Mouse (Mus musculus): ENCODE results near the gene Tanc1. TPM values are rescaled to one million over a fixed set of nuclear protein-coding genes. Genes with fewer than 3 reads are reported as not detected.

The Tanc1 gene
- total RNA-seq, 2 experiments from 2014 or later, result 118 to 124 TPM

- H3K4me3 ChIP-seq, result no peak overlapping the region
- H3K27ac ChIP-seq, result no peak overlapping the region
- DNase-seq (ENCODE audit: low spot score in 2 of 2), result no peak
- no peak for TF ChIP-seq CTCF (conservative IDR thresholded peaks at IDR 0.05)
These were observed 203.2 kb downstream of the Tanc1 start for GRCm38 (mm10) chr2:59814997-59815396.

- no peak overlapping the region for H3K4me3 ChIP-seq
- H3K27ac ChIP-seq, result no peak overlapping the region
- DNase-seq (ENCODE audit: low spot score in 2 of 2), result no peak
- TF ChIP-seq CTCF (conservative IDR thresholded peaks at IDR 0.05), result no peak
These were observed 206.8 kb downstream of the Tanc1 start for GRCm38 (mm10) chr2:59818663-59819062.

DNA sequence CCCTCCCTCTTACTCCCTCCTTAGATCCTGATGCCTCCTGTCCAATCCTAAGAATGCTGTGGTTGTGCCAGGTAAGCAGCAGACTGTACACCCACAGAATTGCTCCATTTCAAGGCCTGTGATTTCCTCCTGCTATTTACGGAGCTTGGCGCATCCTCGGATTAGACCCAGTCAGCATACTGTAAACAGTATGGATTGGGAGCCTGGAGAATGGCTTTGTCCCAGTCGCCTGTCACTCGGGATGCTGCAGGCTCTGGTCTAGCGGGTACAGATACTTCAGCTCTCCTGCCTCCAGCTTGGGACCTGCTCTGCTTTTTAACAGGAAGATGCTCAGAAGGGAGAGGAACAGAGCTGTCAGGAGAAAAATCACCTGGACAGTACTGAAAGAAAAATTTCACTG lies 207.6 kb downstream of the Tanc1 start:
- no peak overlapping the region for H3K27ac ChIP-seq
- TF ChIP-seq CTCF (conservative IDR thresholded peaks at IDR 0.05), result no peak
- H3K4me3 ChIP-seq, result no peak overlapping the region
- DNase-seq (ENCODE audit: low spot score in 2 of 2), result no peak

DNA sequence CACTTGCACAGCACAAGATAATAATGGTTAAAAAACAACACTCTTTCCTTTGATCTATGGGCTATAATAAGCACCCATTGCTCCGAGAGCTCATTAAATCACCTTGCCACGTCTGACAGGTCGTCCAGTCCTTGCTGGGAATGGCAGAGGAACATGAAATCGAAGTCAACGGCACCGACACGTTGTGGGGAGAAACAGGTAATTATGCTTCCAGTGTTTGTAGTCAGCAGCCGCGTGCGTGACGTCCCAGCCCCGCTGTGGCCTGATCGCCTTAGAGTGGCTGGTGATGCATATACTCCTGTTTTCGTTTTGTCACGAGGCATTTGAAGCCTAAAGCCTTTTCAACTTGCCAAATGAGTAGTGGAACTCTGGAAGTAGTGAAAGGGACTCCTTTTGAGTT lies 208.2 kb downstream of the Tanc1 start:
- no peak for TF ChIP-seq CTCF (conservative IDR thresholded peaks at IDR 0.05)
- H3K4me3 ChIP-seq, result no peak overlapping the region
- no peak for DNase-seq (ENCODE audit: low spot score in 2 of 2)
- no peak overlapping the region for H3K27ac ChIP-seq

GRCm38 (mm10) chr2:59821044-59821443 lies 209.2 kb downstream of the Tanc1 start:
- H3K4me3 ChIP-seq, result no peak overlapping the region
- DNase-seq (ENCODE audit: low spot score in 2 of 2), result no peak
- no peak overlapping the region for H3K27ac ChIP-seq
- TF ChIP-seq CTCF (conservative IDR thresholded peaks at IDR 0.05), result no peak

DNA sequence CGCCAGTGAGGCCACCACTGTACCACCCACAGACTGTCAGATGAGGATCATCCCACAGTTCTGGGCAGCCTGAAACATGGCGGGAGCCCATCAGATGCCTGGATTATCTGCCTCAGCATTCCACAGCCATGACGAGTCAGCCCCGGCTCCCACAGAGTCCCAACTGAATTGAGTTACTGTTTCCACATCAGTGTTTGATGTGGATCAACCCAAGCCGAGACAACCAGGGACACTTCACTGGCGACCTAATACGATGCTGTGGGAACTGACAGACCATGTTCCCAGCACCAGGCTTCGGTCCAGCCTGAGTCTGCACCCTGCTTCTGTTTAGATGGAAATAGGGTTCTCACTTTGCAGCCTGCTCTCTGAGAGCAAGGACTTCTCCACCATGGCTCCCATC lies 212.4 kb downstream of the Tanc1 start:
- DNase-seq (ENCODE audit: low spot score in 2 of 2), result no peak
- H3K27ac ChIP-seq, result peak overlapping the region; percentile 82
- no peak for TF ChIP-seq CTCF (conservative IDR thresholded peaks at IDR 0.05)
- H3K4me3 ChIP-seq, result no peak overlapping the region

DNA sequence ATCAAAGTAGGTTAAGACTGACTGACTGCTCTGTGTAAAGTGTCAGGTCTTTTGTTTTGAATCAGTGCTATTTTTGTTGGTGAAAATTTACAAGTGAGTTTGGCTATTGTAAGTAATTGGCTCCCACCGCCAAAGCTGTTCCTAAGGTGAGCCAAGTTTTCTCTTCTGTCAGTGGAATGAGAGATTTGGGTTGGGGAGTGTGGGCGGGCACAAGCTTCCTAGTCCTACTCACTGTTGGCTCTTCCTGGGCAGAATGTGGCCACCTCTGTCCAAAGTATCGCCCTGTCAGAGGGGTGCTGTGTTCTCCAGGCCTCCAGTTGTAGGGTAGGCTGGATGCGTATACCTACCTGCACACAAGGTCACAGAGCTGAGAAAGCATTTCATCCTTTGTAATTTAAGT lies 213.5 kb downstream of the Tanc1 start:
- no peak for DNase-seq (ENCODE audit: low spot score in 2 of 2)
- H3K27ac ChIP-seq, result peak overlapping the region; percentile 82; the same call in 1 of the 2 replicates
- TF ChIP-seq CTCF (conservative IDR thresholded peaks at IDR 0.05), result no peak
- H3K4me3 ChIP-seq, result no peak overlapping the region

- peak in 1 of 2 experiments; percentile 55 for DNase-seq (ENCODE audit: low spot score in 2 of 2)
- Histone ChIP-seq H3K4me3 (no peak overlapping the region), H3K27ac (peak overlapping the region; percentile 83)
- TF ChIP-seq CTCF (conservative IDR thresholded peaks at IDR 0.05), result no peak
These were observed 216.3 kb downstream of the Tanc1 start for GRCm38 (mm10) chr2:59828103-59828655.

DNA sequence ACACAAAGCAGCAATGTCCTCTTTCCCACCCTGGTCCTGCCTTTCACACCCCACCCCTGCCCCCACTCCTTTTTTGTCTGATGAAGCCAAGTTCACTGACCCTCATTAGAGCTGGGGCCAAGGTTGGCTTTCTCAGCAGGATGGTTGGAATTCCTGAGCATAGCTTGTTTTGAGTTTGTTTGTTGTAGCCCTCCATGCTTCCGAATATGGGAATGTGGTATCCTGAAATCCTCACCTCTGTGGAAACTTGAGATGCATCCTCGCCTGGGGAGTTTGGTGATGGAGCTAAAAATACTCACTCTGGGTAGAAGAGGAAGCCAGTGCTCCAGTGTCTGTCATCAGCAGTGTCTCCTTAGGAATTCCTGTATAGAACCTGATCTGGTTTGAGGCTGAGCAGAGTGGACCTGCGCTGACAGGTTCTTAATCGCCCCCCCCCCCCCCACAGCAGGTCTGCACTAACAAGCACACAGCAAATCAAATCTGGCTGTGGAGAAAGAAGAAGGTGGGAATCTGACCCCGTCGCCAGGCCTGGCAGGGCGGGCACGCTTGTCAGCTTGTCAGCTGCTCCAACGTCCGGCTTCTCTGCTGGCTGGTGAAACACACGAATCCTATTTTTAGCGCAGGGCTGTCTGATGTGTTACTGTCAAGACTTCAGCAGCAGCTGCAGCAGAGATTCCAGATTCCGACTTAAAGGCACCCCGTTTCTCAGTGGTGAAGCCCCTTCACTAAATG lies 217.1 kb downstream of the Tanc1 start:
- Histone ChIP-seq H3K4me3 (no peak overlapping the region), H3K27ac (peak overlapping the region; percentile 83)
- no peak for TF ChIP-seq CTCF (conservative IDR thresholded peaks at IDR 0.05)
- no peak for DNase-seq (ENCODE audit: low spot score in 2 of 2)

DNA sequence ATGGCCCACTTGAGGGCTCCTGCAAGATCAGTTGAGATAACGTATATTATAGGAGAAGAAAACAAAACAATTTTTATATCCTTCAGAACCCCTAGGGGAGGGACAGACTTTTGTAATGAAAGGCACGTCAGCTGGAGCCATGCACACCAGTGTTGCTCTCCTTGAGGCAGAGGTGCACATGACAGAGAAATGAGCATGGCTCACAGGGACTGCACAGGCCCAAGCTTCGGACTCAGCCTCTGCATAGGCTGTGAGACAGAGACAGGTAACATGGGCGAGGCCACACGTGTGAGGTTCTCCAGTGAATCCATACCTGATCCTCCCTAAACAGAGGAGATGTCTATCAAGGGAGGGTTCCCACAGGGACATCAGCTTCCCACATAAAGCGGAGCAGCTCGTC lies 217.9 kb downstream of the Tanc1 start:
- no peak for TF ChIP-seq CTCF (conservative IDR thresholded peaks at IDR 0.05)
- DNase-seq (ENCODE audit: low spot score in 2 of 2), result no peak
- Histone ChIP-seq H3K4me3 (no peak overlapping the region), H3K27ac (peak overlapping the region; percentile 83)

- H3K27ac ChIP-seq, result peak overlapping the region; percentile 83
- DNase-seq (ENCODE audit: low spot score in 2 of 2), result no peak
- peak; percentile 44 for TF ChIP-seq CTCF (conservative IDR thresholded peaks at IDR 0.05)
- no peak overlapping the region for H3K4me3 ChIP-seq
These were observed 218.3 kb downstream of the Tanc1 start for GRCm38 (mm10) chr2:59830151-59830550.

GRCm38 (mm10) chr2:59830940-59831339 lies 219.1 kb downstream of the Tanc1 start:
- Histone ChIP-seq H3K27ac (peak overlapping the region; percentile 83; the same call in 1 of the 2 replicates), H3K4me3 (no peak overlapping the region)
- no peak for DNase-seq (ENCODE audit: low spot score in 2 of 2)
- no peak for TF ChIP-seq CTCF (conservative IDR thresholded peaks at IDR 0.05)

DNA sequence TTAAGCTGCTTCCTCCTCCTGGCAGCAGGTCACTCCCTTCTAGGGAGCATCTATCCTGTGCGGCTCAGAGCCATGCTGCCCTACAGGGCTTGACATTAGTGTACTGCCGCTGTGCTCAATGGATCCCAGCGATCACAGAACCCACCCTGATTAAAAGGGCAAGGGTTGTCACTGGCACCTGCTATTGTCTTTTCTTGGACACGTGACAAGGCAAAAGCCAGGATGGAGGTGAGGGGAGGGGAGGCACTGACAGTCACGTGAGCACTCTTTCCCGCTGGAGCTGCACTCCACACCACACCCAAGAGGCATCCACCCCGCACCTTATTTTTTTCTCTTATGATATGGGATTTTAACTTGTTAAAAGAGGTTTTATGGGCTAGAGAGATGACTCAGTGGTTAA lies 220.0 kb downstream of the Tanc1 start:
- no peak overlapping the region for H3K4me3 ChIP-seq
- DNase-seq (ENCODE audit: low spot score in 2 of 2), result no peak
- H3K27ac ChIP-seq, result no peak overlapping the region
- TF ChIP-seq CTCF (conservative IDR thresholded peaks at IDR 0.05), result no peak

- Histone ChIP-seq H3K4me3 (no peak overlapping the region), H3K27ac (peak overlapping the region; percentile 61; the same call in 1 of the 2 replicates)
- TF ChIP-seq CTCF (conservative IDR thresholded peaks at IDR 0.05), result no peak
- DNase-seq (ENCODE audit: low spot score in 2 of 2), result no peak
These were observed 227.0 kb downstream of the Tanc1 start for GRCm38 (mm10) chr2:59838825-59839224.

All from layer of hippocampus, adult 2 months (tissue).